Mouse (Mus musculus): Measurements from ENCODE around the gene Hrasls5.

The Hrasls5 gene

DNA sequence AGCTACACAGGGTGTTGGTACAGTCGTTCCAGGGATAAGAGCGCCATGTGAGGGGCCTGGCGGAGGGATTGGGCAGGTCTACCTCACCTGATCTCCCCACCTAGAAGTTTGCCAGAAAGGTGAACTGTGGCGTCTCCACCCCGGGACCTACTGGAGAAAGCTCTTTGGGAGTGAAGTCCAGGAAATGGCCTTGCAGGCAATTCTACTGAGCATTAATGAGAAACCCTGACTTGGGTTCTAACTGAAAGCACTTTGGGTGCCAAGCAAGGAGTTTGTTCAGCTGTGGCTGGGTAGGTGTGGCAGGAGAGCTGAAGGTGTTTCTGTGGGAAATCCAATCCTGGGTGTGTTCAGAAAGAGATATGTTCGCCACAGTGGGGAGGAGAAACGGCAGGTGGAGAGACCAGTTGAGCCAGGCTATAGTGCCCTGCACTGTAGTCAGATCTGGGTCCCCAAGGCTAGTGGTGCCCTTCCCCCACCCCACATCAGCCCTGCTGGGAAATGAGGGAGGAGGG is 4.6 kb upstream of the Hrasls5 start:
- 86% methylated on average over 7 of the region's 7 CpGs for WGBS

DNA sequence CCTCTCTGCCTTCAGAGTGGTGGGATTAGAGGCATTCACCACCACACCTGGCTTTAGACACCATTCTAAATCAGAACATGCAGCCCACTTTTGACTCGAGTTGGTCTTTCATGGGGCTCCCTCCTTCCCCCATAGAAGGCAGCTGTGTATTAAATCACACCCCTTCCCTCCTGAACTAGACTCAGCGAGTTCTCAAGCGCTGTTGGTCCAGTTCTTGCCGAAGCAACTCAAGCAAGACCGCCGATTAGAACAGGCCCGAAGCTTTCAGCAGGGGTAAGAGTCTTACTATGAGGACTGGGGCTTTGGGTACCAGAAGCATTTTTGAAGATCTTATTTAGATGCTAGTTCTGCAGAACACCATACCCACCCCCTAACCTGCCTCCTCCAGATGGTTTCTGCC is 810 bp downstream of the Hrasls5 start:
- 88% methylated on average over 7 of the region's 7 CpGs for WGBS

DNA sequence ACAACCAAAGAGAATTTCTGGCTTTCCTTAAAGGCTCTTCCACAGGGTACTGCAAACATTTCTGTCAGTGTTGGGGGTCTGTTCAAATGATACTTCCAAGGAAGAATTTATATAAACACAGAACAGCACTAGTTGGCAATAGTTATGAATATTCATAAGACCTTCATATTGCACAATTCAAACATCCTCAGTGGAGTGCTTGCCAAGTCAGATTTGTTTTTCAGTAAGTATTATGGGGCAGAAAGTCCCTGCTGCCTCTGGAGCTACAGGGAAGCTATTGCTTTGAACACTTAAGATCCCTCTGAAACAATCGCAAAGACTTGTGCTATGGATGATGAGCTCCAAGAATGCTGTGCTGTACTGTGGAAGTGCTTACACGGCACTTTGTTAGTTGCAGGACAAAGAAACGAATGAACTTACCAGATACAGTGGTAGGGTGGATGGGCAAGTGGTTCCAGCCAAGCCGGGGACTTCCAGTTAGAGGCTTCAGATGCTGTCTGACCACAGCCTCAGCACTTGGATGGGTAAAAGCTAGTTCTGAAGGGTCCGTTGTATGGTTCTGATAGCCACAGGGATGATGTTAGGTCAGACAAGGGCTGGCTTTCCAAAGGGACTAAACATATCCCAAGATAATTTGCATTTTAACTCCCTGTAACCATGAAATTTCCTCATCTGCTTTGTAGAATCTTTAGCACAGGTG is 4.0 kb downstream of the Hrasls5 start:
- WGBS = 75% methylated on average over 5 of the region's 5 CpGs

DNA sequence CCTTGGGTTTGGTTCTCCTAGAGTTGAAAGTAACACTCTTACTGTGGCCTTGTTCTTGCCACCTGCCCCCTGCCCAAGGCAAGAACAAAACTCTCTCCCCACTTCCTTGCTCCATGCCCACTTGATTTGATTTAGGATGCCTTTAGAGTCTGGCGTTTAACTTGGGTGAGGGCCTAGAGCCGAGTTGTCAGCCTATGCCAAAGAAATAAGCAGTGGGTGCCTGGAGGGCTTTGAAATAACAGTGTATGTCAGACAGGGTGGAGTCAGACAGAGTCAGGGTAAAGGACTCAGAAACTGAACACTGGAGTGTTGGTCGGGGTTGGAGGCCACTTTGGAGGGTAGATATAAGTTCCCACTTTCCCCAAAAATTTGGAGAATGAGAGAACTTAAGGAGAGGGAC is 4.7 kb downstream of the Hrasls5 start:
- 62% methylated on average over 3 of the region's 3 CpGs for WGBS

DNA sequence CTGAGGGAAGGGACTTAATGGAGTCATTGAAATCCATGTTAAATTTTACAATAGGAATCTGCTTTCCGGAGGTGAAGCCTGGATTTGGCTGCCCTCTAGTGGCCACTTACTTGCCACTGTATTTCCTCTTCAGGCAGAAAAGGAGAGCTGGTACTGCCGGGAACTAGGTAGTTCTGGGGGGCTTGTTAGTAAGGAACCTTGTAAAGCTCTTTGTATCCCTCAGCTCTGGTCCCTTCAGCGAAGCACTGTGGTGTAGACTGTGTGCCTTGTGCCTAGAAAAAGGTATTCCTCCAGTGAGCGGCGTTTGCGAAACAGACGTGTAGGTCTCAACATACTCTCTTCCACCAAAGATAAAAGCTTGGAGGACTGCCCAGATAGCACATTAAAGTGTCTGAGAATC is 5.4 kb downstream of the Hrasls5 start:
- WGBS = 22% methylated on average over 7 of the region's 7 CpGs

DNA sequence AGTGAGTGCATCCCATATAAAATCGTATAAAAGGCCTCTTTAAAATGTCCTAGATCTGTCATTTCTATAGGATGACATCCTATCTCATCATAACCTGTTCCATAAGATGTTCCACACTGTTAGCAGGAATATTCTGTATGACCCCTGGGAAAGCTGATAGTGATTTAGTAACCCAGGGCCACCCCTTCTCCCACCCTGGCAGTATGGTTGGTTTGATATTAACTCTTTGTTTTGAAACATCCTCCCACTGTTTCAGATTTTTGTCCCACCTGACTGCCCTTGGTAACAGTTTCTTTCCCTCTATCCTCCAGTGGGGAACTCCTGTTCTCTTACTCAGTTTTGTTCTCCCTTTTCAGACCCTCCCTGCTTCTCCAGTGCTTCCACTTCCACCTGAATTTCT is 21.4 kb downstream of the Hrasls5 start:
- 76% methylated on average over 1 of the region's 1 CpGs for WGBS

DNA sequence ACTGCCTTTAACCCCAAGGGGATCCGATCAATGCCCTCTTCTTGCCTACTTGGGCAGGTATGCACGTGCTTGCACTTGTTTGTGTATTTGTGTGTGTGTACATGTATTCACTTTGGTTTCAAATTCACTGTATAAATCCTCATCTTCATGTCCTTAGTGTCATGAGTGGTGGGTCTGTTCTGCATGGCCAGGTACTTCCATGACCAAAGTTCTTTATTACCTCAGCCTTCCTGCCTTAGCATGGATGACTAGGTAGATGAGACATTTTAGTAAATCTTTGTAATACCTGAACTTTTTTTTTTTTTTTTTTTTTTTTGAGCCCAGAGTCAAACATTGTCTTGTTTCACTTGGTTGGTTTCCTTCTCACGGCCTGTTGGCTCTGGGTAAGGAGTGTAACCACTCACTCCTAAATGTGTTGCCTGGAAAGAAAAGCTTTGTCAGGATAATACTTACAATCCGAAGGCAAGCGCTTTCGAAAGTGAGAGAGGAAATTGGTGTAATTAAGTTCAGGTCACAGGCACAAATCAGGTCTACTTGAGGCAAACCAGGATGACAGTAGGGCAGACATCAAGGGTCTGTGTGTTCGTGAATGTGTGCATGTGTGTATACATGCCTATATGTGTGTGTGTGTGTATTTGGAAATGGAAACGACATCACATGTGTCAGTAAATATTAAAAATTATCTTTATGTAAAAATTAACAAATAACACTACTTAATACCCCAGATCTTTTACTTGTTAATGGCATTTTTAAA is 36.7 kb downstream of the Hrasls5 start:
- 84% methylated on average over 8 of the region's 8 CpGs for WGBS

DNA sequence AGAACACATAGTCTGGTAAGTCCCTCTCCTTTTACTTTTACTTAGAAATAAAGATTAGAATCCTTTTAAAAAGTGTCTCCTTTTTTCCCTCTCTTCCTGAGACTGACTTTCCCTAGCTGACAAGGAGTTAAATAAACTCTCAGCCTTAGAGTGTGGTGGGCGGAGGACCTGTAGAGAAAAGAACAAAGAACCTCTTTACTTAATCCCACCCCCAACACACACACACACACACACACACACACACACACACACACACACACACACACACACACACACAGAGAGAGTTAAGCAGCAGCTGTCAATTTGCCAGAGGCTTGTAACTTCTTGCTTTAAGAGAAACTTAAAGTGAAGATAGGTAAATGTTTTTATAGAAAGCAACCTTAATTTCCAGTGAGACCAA is 59.7 kb downstream of the Hrasls5 start:
- WGBS = 39% methylated on average over 1 of the region's 1 CpGs

DNA sequence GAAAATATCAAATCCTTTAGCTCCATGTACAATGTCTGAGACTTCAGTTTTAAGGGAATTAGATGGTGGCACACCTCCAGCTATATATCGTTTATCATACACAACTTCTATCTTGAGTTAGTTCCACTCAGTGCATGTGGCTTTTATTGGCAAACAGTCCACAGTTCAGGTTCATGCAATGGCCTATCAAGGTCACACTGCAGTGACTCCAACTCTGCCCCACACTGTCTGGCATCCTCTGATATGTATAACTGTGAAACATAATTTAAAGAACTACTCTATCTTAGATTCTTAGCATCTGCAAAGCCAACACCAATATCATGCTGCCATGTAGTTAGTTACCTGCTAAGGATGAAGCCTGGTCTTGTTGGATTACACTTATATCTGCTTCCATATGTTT is 75.6 kb downstream of the Hrasls5 start:
- WGBS = 86% methylated on average over 1 of the region's 1 CpGs

Measured in cerebral cortex, adult 2 months (tissue).